Mouse (Mus musculus) layer of hippocampus, adult 18-20 months (tissue): ENCODE data around the gene Gm27029. TPM values are rescaled to one million over a fixed set of nuclear protein-coding genes. Genes with fewer than 3 reads are reported as not detected.

Experiments
- microRNA-seq, 2 experiments: library from miRNA; unstranded; fragments of <30 nt; microRNA quantifications; one replicate each; pipeline ENCODE4 v1.2.0; 2021
- total RNA-seq, 2 experiments: library from RNA; stranded (reverse); gene quantifications; 2 replicates each; pipeline ENCODE4 v1.2.3; 2021

Gene Gm27029
- total RNA-seq, 2 experiments from 2014 or later, result 6.3 to 6.4 TPM

Small RNA genes lying within 50 kb of the gene (microRNA-seq; reads per million reads assigned to microRNA genes)
- 0 to 0.74 reads per million in 2 experiments for gene Mir6929

Other genes starting within 250 kb of the Gm27029 start
- gene Ccr10, start 249.4 kb downstream of the Gm27029 start, total RNA-seq, result under 1 TPM in 1 of 2 experiments, not detected in 1; 0.18 TPM
- 10 to 100 TPM; 79.0 to 84.0 TPM for gene Ezh1, start 198.3 kb downstream of the Gm27029 start, total RNA-seq
- gene Ramp2, start 178.8 kb downstream of the Gm27029 start, total RNA-seq, result 10 to 100 TPM; 62.2 to 72.8 TPM
- 10 to 100 TPM; 61.8 to 65.6 TPM for gene Vps25, start 171.1 kb downstream of the Gm27029 start, total RNA-seq
- gene Wnk4, start 164.2 kb downstream of the Gm27029 start, total RNA-seq, result 10 to 100 TPM in 1 of 2 experiments, 1 to 10 TPM in 1; 9.8 to 10.4 TPM
- under 1 TPM; 0.30 to 0.47 TPM for gene Cntd1, start 145.8 kb downstream of the Gm27029 start, total RNA-seq
- 100 to 1,000 TPM; 102 to 103 TPM for gene Coa3, start 145.7 kb downstream of the Gm27029 start, total RNA-seq
- gene Becn1, start 122.5 kb downstream of the Gm27029 start, total RNA-seq, result 100 to 1,000 TPM; 211 to 217 TPM
- gene Psme3, start 108.6 kb downstream of the Gm27029 start, total RNA-seq, result 100 to 1,000 TPM; 118 to 127 TPM
- 1 to 10 TPM; 6.3 to 7.0 TPM for gene Aoc2, start 99.7 kb downstream of the Gm27029 start, total RNA-seq
- under 1 TPM; 0.36 to 0.47 TPM for gene Aoc3, start 94.2 kb downstream of the Gm27029 start, total RNA-seq
- gene G6pc, start 57.2 kb downstream of the Gm27029 start, total RNA-seq, result not detected
- gene Aarsd1, start 7.2 kb downstream of the Gm27029 start, total RNA-seq, result 10 to 100 TPM; 45.9 to 51.1 TPM
- 10 to 100 TPM; 36.5 to 36.8 TPM for gene Rundc1, start 289 bp upstream of the Gm27029 start, total RNA-seq
- gene Ptges3l, start 537 bp upstream of the Gm27029 start, total RNA-seq, result 1 to 10 TPM in 1 of 2 experiments, under 1 TPM in 1; 0.99 to 2.0 TPM
- 10 to 100 TPM; 40.7 to 42.5 TPM for gene Rpl27, start 17.5 kb upstream of the Gm27029 start, total RNA-seq
- 1 to 10 TPM; 2.4 to 2.7 TPM for gene Ifi35, start 23.6 kb upstream of the Gm27029 start, total RNA-seq
- 100 to 1,000 TPM; 111 to 120 TPM for gene Rnd2, start 40.2 kb upstream of the Gm27029 start, total RNA-seq
- gene Vat1, start 41.4 kb upstream of the Gm27029 start, total RNA-seq, result 10 to 100 TPM; 32.1 to 33.8 TPM
- gene Brca1, start 127.2 kb upstream of the Gm27029 start, total RNA-seq, result 1 to 10 TPM in 1 of 2 experiments, under 1 TPM in 1; 0.56 to 1.0 TPM
- 100 to 1,000 TPM; 134 to 138 TPM for gene Nbr1, start 127.4 kb upstream of the Gm27029 start, total RNA-seq
- 1 to 10 TPM; 1.2 to 2.0 TPM for gene Tmem106a, start 157.4 kb upstream of the Gm27029 start, total RNA-seq
- not detected for gene Gm11634, start 174.5 kb upstream of the Gm27029 start, total RNA-seq
- 10 to 100 TPM; 12.0 to 15.0 TPM for gene Rdm1, start 202.4 kb upstream of the Gm27029 start, total RNA-seq
- 10 to 100 TPM; 16.8 to 32.1 TPM for gene Arl4d, start 240.7 kb upstream of the Gm27029 start, total RNA-seq